Mouse (Mus musculus) frontal cortex, postnatal 25 days (tissue): ENCODE measurements around the gene Kcnk3.

Experiments
- DNase-seq, 2 experiments: peaks; one replicate each; pipeline ENCODE4 v3.0.0; 2022; ENCODE audit warnings: low spot score in 2 of 2

Kcnk3 gene

DNA sequence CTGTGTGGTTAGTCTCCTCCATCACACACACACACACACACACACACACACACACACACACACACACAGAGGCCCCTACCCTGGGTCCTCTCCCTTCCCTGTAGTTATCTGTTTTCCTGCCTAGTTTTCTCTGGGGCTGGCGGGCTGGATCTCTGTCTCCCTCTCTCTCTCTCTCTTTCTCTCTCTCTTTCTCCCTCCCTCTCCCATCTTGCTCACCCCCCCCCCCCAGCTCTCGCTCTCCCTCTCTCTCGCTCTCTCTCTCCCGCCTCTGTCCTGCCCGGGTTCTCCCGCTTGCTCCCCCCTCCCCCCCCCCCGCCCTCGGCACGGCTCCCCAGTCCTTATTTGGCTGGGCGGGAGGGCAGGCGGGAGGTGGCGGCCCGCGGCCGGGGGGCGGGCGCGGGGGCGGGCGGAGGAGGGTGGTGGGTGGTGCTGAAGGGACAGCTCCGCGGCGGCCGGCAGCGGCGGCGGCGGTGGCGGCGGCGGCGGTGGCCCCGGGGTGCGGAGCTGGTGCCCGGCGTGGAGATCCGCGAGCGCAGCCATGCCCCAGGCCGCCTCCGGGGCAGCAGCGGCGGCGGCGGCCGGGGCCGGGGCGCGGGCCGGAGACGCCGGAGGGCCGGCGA lies at the start of gene Kcnk3:
TSS of gene Kcnk3 (plus strand) at position 490 of the 620 bp plus-strand sequence.
- no peak for DNase-seq

DNA sequence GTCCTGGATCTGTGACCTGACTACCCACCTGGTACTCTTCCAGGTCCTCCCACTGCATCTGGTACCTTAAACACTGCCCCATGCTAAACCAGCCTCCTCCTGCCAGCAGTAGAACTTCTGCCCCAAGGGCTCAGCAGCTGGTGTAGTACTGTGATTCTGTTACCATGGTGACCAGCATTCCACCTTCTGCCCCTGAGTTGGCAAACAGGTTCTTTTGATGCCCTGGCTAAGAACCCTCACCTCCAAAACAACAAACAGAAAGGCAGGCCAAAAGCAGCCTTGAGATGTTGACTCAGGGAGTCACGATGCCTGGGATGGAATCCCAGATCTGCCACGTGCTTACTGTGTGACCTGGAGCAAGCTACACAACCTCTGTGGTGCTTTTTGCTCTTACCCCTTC lies 42.3 kb upstream of the Kcnk3 start, which contains the start of gene Cib4:
TSS of gene Cib4 (minus strand) at position 139 of the 400 bp plus-strand sequence.
- no peak for DNase-seq

DNA sequence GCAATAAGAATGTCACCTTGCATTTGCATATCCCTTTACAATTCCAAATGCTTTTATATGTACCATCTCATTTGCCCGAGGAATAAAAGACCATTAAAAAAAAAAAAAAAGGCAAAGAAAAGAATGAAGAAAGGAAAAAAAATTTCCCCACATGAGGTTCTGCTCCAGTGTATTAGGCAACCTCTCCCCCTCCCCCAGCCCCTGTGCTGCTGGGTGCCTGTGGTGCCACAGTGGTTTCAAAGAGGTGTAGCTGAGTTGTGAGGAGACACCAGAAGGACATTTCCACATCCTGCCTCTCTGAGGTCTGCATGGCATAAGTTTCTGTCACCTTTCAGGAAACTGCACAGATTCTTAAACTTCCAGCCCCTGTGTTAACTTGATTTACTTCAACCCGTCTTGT lies 39.3 kb upstream of the Kcnk3 start:
- no peak for DNase-seq

DNA sequence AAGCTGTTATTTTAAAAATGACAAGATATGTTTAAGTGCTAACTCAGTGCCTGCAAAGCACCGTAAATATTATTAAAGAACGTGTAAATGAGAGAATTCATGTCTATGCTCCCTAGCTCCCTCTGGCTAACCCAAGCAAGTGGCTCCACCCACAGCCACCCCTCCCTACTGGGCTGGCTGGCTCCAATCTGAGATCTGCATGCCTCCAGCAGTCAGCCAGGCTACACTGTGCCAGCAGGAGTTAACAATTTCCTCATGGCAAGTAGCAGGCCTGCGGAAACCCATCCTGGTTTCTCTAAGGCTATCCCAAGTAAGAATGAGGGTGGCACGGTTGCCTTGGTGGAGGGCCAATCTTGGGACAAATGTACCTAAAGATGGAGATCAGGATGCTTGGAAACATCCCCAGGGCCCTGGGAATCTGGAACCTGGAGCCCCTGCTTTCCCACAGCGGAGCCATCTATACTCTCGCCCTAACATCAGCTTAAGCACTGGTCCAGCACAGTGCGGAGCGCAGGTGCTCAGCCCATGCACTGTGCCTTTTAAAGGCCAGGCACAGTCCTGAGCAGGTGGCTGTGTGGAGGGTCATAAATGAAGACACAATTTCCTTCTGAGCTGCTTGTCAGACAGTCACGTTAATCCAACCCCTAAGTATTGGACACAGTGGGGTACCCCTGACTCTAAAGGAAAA lies 37.5 kb upstream of the Kcnk3 start:
- no peak for DNase-seq

DNA sequence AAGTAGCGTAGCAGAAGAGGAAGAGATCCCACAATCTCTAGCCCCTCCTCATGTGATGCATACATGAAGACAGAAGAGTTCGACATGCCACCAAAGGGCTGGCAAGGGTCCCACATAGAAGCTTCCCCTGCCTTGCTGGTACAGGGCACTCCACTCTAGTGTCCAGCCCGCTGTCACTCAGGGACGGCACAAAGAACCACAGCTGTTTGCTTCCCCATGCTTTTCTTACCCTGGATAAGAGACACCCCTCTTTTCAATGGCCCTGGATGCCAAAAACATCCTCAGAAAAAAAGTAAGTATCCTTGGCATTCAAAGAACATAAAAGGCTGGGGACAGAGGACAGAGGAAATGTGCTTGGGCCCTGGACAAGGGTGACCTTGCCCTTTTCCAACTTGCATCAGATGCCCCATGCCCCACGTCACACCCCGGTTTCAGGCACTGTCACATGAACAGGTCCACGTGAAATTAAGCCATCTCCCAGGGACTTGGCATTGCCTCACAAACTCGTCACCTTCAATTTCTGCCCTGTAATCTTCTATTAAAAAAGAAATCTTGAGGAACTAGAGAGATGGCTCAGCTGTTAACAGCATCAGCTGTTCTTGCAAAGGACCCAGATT lies 36.8 kb upstream of the Kcnk3 start:
- no peak for DNase-seq

DNA sequence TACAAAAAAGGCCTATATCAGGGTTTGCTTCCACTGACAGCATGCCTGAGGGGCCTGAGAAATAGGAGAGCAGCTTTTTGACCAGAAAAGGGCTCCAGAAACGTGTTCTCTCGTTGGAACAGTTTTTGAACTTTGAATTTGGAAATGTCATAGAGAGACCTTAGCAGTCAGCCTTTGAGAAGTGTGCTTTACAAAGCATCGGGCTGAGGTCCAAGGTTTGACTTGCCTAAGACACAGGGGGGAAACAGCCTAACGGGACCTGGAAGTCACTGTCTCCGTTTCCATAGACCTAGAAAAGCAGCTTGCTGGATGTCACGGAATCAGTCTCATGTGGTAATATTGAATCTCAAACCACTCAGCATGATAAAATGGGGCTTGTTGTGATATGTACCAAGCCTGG lies 36.0 kb upstream of the Kcnk3 start:
- DNase-seq, result no peak

DNA sequence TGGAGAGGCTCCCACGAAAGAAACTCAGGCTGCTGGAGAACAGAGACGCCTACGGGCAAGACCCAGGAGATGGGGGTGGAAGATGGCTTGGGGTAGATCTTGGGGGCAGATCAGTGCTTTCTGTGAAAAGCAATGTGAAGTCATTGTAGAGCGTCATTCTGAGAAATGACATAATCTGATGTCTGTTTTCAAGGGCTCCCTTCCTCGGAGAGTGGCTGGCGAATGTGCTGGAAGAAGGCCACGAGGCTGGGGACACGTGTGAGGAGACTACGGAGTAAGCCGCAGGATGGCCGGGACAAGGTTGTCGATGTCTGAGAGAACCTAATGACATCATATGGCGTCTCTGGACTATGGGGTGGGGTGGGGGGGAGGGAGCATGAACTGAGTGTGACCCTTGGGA lies 34.0 kb upstream of the Kcnk3 start:
- no peak for DNase-seq

DNA sequence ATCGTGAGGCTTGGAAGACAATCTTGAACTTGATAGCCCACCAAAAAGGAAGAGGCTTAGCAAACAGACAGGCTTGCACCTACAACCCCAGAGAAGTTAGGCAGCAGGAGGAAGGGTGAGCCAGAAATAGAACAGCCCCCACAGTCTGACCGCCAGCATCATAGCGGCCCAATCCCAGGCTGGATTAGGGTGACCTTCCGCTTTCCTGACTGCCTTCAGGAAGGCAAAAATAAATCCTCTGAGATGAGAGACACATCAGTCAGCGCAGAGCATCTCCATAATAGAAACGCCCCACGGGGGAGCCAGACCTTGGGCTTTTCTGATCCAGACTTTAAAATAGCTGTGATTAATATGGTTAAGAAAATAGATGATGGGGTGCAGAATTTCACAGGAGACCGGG lies 33.0 kb upstream of the Kcnk3 start:
- no peak for DNase-seq

DNA sequence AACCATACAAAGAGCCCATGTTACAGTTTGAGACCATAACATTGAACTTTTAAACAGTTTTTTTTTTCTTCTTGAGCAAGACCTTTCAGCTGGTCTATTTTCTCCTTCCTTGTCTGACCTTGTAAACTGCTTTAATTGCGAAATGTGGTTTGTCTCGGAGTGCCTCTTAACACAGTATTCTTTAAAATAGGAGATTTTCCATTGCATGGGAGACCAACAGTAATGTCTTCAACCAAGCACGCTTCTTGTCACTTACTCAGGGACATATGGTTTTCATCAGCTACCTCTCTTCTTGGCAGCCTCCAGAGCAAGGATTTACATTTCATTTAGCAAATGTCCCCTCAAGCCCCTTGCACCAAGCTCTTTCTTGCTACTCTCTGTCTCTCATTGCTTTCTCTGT lies 31.7 kb upstream of the Kcnk3 start:
- DNase-seq, result no peak

DNA sequence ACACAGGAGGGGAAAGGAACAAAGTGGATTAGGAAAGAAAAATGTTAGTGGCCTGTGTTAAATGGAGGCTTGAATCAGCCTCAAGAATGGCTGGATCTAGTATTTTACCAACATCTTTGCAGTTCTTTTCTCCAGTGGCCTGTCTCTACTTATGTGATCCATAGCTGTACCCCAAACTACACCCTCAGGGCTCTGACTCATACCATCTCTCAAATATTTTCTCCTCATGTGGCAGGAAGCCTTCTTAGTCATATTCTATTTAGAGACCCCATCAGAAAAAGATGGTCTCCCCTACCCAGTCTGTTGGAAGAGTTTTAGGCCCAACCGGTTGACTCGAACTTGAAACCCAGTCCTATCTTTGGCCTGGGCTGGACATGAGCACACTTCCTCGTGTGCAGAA lies 28.5 kb upstream of the Kcnk3 start:
- no peak for DNase-seq

DNA sequence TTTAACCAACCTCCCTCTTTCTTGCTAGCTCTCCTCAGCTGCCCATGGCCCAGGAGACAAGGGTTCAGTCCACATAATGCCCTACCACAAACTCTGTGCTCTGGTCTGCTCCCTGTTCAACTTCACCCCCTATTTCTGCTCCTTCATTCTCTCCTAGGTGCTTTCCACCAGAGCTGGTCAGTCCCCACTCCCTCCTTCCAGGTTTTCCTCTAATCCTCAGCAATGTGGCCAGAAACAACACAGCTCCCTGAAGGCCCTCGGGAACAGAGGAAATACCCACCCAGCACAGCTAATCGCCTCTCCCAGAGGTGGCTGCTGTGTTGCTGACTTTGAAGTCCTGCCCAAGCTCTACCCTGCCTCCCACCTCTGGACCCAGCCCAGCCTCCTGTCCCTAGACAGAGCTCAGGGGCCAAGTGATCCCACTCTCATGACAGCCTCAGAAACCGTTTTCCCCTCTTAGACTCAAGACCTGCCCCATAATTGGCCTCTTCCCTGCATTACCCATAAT lies 27.9 kb upstream of the Kcnk3 start:
- DNase-seq, result no peak

DNA sequence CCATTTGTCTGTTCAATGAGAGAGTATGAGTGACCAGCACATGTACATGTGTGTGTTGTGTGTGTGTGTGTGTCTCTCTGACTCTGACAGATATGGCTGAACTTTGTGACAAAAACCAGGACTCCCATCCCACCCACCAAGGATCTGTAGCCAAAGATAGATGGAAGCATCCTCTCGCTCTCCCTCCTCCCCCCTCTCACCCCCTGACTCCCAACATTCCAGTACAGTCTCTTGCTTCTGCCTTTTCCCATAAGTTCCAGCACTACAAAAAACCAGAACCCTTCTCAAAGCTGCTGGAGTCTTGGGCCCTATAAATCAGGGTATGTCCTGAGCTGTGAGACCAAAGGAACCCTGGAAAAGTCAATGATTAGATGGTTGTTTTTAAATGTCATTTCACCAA lies 19.5 kb upstream of the Kcnk3 start:
- no peak for DNase-seq

DNA sequence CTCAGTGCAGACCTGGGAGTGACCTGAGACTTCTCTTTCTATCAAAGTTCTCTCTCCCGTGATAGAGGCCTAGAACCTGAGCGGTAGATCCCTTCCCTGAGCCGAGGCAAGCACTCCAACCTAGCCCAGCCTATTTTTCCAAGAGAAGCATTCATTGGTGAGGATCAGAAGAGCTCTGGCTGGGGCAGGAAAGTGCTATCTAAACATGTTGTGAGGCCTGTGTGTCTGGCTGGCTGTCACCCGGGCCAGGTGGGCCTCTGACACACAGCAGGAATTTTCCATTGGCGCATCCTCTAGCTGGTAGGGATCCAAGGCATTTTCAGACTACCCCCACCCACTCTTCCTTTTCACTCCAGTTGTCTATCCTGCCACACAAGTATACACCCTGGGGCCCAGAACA lies 16.1 kb upstream of the Kcnk3 start:
- DNase-seq, result no peak

DNA sequence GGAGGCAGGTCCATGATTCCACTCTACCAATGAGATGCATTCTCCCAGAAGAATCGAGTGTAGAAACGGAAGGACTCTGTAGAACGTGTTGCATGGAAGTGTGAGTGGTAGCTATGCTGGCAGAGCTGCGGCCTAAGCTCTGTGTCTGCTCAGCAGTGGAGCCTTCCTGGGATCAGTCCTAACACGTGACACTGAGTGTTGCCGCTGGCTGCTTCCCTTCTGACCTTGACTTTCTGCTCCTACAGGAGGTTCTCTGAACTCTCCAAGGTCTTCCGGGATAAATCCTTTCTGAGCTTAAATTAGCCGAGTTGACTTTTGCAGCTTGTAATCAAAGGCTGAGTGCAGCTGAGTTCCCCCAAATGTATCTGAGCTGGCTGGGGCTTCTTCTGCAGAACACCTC lies 13.6 kb upstream of the Kcnk3 start:
- DNase-seq, result no peak

DNA sequence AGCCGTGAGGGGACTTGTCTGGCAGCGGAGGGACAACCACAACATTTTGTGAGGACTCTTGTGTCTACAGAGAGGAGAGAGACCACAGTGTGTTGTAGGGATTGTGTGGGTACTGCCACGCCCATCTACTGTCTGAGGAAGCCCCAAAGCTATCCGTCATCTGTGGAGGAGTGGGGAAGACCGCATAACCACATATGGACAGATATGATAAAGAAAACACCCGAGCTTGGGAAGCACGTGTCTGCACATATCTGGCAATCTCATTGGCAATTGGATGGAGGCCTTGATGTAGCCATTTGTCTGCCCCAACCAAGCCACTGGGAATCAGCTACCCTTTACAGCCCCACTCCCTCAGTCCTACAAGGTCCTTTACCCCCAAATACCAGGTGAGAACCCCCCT lies 11.7 kb upstream of the Kcnk3 start:
- DNase-seq, result no peak

DNA sequence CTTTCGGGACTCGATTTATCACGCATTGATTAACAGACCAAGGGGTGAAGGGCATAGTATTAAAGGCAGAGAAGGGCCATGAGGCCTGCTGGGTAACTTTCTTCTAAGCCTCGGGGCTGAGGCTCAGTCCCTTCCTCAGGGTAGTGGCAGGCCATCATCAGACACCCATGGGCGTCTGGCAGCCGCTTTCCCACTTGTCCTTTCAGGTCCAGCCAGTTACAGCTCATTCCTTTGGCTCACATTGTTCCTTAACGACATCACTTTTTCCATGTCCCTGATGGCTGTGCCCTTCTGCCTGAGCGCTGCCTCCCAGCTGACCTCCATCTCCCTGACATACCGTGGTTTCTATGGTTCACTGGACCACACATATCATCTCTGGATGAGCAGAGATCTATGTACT lies 10.7 kb upstream of the Kcnk3 start:
- DNase-seq, result no peak

DNA sequence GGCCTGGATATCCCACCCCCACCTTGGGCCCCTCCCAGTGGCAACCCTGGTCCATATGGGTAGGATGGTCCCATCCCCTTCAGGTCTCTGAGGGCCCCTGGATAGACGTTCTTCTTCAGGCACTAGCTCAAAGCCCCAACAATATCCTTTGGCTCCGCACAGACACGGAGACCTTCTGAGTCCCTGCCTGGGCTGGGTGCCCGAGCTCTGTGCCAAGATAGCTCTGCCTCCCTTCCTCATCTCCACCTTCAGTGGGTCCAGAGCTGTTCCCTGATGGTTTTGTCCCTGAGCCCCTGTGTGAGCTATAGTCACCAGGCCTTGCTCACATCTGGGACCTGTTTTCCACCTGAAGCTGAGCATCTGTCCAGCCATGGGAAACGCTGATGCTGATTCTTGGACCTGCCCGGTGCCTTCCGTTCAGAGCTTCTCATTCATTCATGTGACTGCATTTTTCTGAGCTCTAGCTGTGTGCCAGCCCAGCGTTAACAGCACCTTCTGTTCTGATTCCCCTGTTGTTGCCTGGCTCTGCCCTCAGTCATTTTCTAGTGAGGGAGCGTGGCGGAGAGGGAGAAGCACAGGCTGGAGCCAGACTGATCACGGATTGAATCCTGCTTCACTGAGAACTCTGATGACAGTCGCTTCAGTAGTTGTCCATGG lies 10.2 kb upstream of the Kcnk3 start:
- peak in 1 of 2 experiments; percentile 31 for DNase-seq

DNA sequence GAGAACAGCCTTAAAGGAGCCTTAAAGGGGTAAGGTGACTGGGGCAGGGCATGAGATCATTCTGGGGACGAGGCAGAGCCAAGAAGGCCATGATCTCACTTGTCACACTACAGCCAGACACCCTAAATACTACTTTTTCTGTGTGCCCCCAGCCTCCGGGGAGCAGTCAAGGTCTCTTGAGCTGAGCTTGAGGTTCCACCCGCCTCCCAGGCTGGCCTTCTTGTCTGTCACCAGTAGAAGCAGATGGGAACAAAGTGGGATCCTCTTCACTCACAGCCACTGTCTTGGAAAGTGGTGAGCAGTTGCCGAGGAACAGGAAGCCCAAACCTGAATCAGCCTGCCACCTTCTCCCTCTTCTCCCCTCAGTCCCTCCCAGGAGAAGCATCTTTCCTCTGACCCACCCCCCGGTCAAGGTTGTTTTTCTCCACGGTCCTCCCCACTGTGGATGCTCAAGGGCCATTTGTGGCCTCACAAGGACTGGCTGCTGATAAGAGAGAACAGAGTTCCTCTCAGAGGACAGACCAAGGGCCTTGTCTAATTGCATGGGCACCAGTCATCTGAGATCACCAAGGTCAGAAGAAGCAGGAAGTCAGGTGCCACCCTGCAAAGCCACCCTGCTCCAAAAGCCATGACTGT lies 9.4 kb upstream of the Kcnk3 start:
- DNase-seq, result no peak

DNA sequence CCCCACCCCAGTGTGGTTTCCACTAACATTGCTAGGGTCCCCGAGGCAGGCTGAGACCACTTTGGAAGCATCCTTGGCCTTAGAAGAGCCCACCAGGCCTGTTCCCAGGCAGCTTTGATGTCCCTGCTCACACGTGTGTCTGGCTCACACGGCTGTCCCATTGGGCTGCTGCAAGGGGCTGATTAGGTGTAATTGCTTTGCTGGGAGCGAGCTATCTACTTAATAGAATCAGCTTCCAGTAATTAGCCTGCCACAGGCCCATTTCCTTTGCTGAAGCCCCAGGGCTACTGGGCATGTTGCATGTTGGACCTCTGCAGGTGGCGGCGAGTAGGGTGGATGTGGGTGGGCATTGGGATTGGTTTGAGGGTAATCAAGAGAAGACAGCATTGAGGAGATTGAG lies 7.2 kb upstream of the Kcnk3 start:
- no peak for DNase-seq

DNA sequence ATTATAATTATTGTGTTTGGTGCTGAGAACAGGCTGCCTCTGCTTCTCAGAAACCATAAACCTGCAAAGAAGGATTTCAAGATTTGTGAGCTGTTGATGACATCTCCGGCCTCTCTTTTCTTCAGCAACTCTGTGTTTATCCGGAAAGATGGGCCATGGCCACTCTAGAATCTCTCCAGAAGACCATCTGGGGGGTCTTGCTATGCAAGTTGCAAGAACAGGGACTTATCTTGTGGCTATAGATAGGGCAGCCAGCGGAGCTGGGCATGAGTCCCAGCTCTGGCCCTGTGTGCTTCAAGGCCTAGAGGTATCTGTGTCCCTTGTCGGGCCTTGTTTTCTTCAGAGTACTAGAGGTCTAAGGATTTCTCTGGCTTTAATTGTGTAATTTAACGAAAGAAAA lies 6.0 kb upstream of the Kcnk3 start:
- no peak for DNase-seq

DNA sequence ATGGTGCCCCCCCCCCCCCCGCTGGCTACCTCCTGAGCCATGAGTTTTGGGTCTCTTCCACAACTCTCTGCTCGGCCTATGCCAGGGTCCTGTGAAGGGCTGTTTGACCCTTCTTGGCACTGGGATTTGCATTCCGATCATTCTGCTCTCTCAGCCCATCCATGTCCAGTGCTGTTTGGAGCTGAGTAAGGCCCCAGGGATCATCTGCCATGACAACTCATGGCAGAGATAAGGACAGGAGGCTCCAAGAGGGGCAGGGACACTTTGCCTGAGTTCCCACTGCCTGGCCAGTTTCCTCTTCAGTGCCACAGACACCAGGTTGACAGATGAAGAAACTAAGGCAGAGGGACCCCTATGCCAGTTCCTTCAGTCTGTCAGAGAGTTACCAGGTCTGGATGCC lies 1.4 kb upstream of the Kcnk3 start:
- DNase-seq, result no peak

DNA sequence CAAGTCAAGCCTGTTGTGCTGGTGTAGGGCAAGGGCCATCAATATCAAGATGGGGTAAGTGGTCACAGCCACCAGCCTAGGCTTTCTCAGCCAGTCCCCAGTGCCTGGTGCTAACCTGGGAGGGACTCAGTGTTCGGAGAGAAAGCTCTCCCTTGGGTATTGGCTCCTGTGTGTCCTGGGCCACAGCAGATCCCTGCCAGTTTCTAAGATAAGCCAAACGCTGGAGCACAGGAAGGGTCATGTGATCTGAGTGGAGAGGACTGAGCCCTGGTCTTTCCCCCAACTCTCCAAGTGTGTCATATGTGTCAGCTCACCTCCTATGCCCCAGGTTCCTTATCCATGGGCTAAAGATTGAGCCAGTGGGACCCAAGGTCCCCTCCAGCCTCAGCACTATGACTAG lies 869 bp upstream of the Kcnk3 start:
- no peak for DNase-seq
